Mouse (Mus musculus): Measurements from ENCODE around the gene Gucy2e.

GRCm38 (mm10) chr11:69233141-69233540 is 3.7 kb downstream of the Gucy2e start:
- TF ChIP-seq POLR2A (IDR thresholded peaks at IDR 0.05; ENCODE audit: low read depth, low read length) (no peak), CTCF (IDR thresholded peaks at IDR 0.05; ENCODE audit: extremely low read depth, insufficient read length, insufficient replicate concordance, low read depth, low read length) (no peak)

Measured in small intestine, adult 2 months (tissue).